Mouse (Mus musculus): Measurements from ENCODE around the gene S1pr2. TPM values are rescaled to one million over a fixed set of nuclear protein-coding genes. Genes with fewer than 3 reads are reported as not detected.
A peak's percentile ranks its signal among the peaks of the same experiment; 100 is the strongest.

The S1pr2 gene
- total and polyA plus RNA-seq, 3 experiments = 15.7 to 26.6 (median 20.4) TPM

- DNase-seq = no peak
Observed at GRCm38 (mm10) chr9:20966747-20967146, 9.8 kb downstream of the S1pr2 start.

GRCm38 (mm10) chr9:20966008-20966407 lies 10.6 kb downstream of the S1pr2 start:
- no peak for DNase-seq

- peak; percentile 88 for DNase-seq
Observed at GRCm38 (mm10) chr9:20965606-20966005, 11.0 kb downstream of the S1pr2 start.

GRCm38 (mm10) chr9:20961557-20961956 lies 15.0 kb downstream of the S1pr2 start:
- DNase-seq = no peak

- DNase-seq = no peak
Observed at GRCm38 (mm10) chr9:20959430-20959938, 17.1 kb downstream of the S1pr2 start, which contains the start of gene Dnmt1. Dnmt1 (minus strand) TSS chr9:20959888.

- DNase-seq = no peak
Observed at GRCm38 (mm10) chr9:20956989-20957388, 19.6 kb downstream of the S1pr2 start.

- DNase-seq = peak; percentile 96
Observed at GRCm38 (mm10) chr9:20952520-20953227, 23.9 kb downstream of the S1pr2 start.

GRCm38 (mm10) chr9:20951966-20952519 lies 24.5 kb downstream of the S1pr2 start:
- no peak for DNase-seq

GRCm38 (mm10) chr9:20951441-20951840 lies 25.1 kb downstream of the S1pr2 start:
- DNase-seq = peak; percentile 86

GRCm38 (mm10) chr9:20950419-20950818 lies 26.2 kb downstream of the S1pr2 start:
- no peak for DNase-seq

GRCm38 (mm10) chr9:20946066-20946880 lies 30.3 kb downstream of the S1pr2 start:
- DNase-seq = peak; percentile 66

- DNase-seq = peak; percentile 43
Observed at GRCm38 (mm10) chr9:20944697-20945370, 31.7 kb downstream of the S1pr2 start.

GRCm38 (mm10) chr9:20943911-20944310 lies 32.7 kb downstream of the S1pr2 start:
- peak; percentile 45 for DNase-seq

- peak; percentile 92 for DNase-seq
Observed at GRCm38 (mm10) chr9:20943396-20943795, 33.2 kb downstream of the S1pr2 start.

- no peak for DNase-seq
Observed at GRCm38 (mm10) chr9:20923258-20923657, 53.3 kb downstream of the S1pr2 start.

- DNase-seq = peak; percentile 46
Observed at GRCm38 (mm10) chr9:20916160-20916559, 60.4 kb downstream of the S1pr2 start.

Small RNA genes within 50 kb of the gene (microRNA-seq; reads per million reads assigned to microRNA genes)
- gene Mir7081 = 0 reads per million in 2 experiments

Other genes with a start within 250 kb of the S1pr2 start
- gene Olfm2, start 230.4 kb downstream of the S1pr2 start, total RNA-seq (2021) = 1 to 10 TPM in 1 of 2 experiments, under 1 TPM in 1; 0.49 to 1.0 TPM
- gene Olfm2, start 230.4 kb downstream of the S1pr2 start, polyA plus RNA-seq (2012; rRNA removed) = 1.1 and 2.9 TPM in 2 replicates
- 100 to 1,000 TPM in 1 of 2 experiments, 10 to 100 TPM in 1; 78.4 to 293 TPM for gene Col5a3, start 161.7 kb downstream of the S1pr2 start, total RNA-seq (2021)
- gene Col5a3, start 161.7 kb downstream of the S1pr2 start, polyA plus RNA-seq (2012; rRNA removed) = 108 and 110 TPM in 2 replicates
- not detected for gene Rdh8, start 158.3 kb downstream of the S1pr2 start, total RNA-seq (2021)
- not detected in 2 replicates for gene Rdh8, start 158.3 kb downstream of the S1pr2 start, polyA plus RNA-seq (2012; rRNA removed)
- 10 to 100 TPM; 19.4 to 20.1 TPM for gene A230050P20Rik, start 108.1 kb downstream of the S1pr2 start, total RNA-seq (2021)
- gene A230050P20Rik, start 108.1 kb downstream of the S1pr2 start, polyA plus RNA-seq (2012; rRNA removed) = 140 and 164 TPM in 2 replicates
- 1 to 10 TPM; 3.3 TPM for gene Angptl6, start 97.1 kb downstream of the S1pr2 start, total RNA-seq (2021)
- 4.0 and 6.5 TPM in 2 replicates for gene Angptl6, start 97.1 kb downstream of the S1pr2 start, polyA plus RNA-seq (2012; rRNA removed)
- gene Ppan, start 88.6 kb downstream of the S1pr2 start, total RNA-seq (2021) = 10 to 100 TPM; 27.6 to 44.4 TPM
- gene Ppan, start 88.6 kb downstream of the S1pr2 start, polyA plus RNA-seq (2012; rRNA removed) = 128 and 140 TPM in 2 replicates
- 100 to 1,000 TPM; 156 to 170 TPM for gene Eif3g, start 78.2 kb downstream of the S1pr2 start, total RNA-seq (2021)
- 123 and 133 TPM in 2 replicates for gene Eif3g, start 78.2 kb downstream of the S1pr2 start, polyA plus RNA-seq (2012; rRNA removed)
- gene Dnmt1, start 16.9 kb downstream of the S1pr2 start, total RNA-seq (2021) = 10 to 100 TPM; 43.0 to 44.0 TPM
- gene Dnmt1, start 16.9 kb downstream of the S1pr2 start, polyA plus RNA-seq (2012; rRNA removed) = 29.6 and 29.8 TPM in 2 replicates
- 100 to 1,000 TPM; 120 to 130 TPM for gene Mrpl4, start 26.0 kb upstream of the S1pr2 start, total RNA-seq (2021)
- gene Mrpl4, start 26.0 kb upstream of the S1pr2 start, polyA plus RNA-seq (2012; rRNA removed) = 245 and 270 TPM in 2 replicates
- gene Icam1, start 39.2 kb upstream of the S1pr2 start, total RNA-seq (2021) = 10 to 100 TPM; 10.8 to 19.1 TPM
- 7.5 and 8.3 TPM in 2 replicates for gene Icam1, start 39.2 kb upstream of the S1pr2 start, polyA plus RNA-seq (2012; rRNA removed)
- 1 to 10 TPM; 1.1 to 5.1 TPM for gene Icam4, start 52.6 kb upstream of the S1pr2 start, total RNA-seq (2021)
- gene Icam4, start 52.6 kb upstream of the S1pr2 start, polyA plus RNA-seq (2012; rRNA removed) = 1.9 and 2.7 TPM in 2 replicates
- under 1 TPM; 0.17 to 0.31 TPM for gene Icam5, start 55.3 kb upstream of the S1pr2 start, total RNA-seq (2021)
- gene Icam5, start 55.3 kb upstream of the S1pr2 start, polyA plus RNA-seq (2012; rRNA removed) = 0.41 and 0.48 TPM in 2 replicates
- not detected for gene Zglp1, start 90.3 kb upstream of the S1pr2 start, total RNA-seq (2021)
- not detected in 2 replicates for gene Zglp1, start 90.3 kb upstream of the S1pr2 start, polyA plus RNA-seq (2012; rRNA removed)
- under 1 TPM; 0.24 to 0.43 TPM for gene Gm49373, start 96.3 kb upstream of the S1pr2 start, total RNA-seq (2021)
- 0.18 and 0.19 TPM in 2 replicates for gene Gm49373, start 96.3 kb upstream of the S1pr2 start, polyA plus RNA-seq (2012; rRNA removed)
- gene Fdx1l, start 96.8 kb upstream of the S1pr2 start, total RNA-seq (2021) = 10 to 100 TPM; 40.7 to 48.6 TPM
- 59.6 and 86.5 TPM in 2 replicates for gene Fdx1l, start 96.8 kb upstream of the S1pr2 start, polyA plus RNA-seq (2012; rRNA removed)
- gene Gm38431, start 115.2 kb upstream of the S1pr2 start, total RNA-seq (2021) = 1 to 10 TPM in 1 of 2 experiments, under 1 TPM in 1; 0.90 to 2.5 TPM
- gene Gm38431, start 115.2 kb upstream of the S1pr2 start, polyA plus RNA-seq (2012; rRNA removed) = 68.5 and 74.0 TPM in 2 replicates
- 10 to 100 TPM; 50.8 to 53.4 TPM for gene Raver1, start 115.2 kb upstream of the S1pr2 start, total RNA-seq (2021)
- gene Raver1, start 115.2 kb upstream of the S1pr2 start, polyA plus RNA-seq (2012; rRNA removed) = 52.8 and 76.4 TPM in 2 replicates
- 10 to 100 TPM; 12.7 to 14.6 TPM for gene Tyk2, start 154.5 kb upstream of the S1pr2 start, total RNA-seq (2021)
- 23.5 and 25.8 TPM in 2 replicates for gene Tyk2, start 154.5 kb upstream of the S1pr2 start, polyA plus RNA-seq (2012; rRNA removed)
- gene Cdc37, start 173.2 kb upstream of the S1pr2 start, total RNA-seq (2021) = 100 to 1,000 TPM; 179 to 202 TPM
- gene Cdc37, start 173.2 kb upstream of the S1pr2 start, polyA plus RNA-seq (2012; rRNA removed) = 58.3 and 59.0 TPM in 2 replicates
- 10 to 100 TPM in 1 of 2 experiments, 1 to 10 TPM in 1; 8.8 to 17.7 TPM for gene Pde4a, start 188.9 kb upstream of the S1pr2 start, total RNA-seq (2021)
- gene Pde4a, start 188.9 kb upstream of the S1pr2 start, polyA plus RNA-seq (2012; rRNA removed) = 13.2 and 15.6 TPM in 2 replicates

Data from adrenal gland, adult 2 months (tissue).